In the genomic region with DNA sequence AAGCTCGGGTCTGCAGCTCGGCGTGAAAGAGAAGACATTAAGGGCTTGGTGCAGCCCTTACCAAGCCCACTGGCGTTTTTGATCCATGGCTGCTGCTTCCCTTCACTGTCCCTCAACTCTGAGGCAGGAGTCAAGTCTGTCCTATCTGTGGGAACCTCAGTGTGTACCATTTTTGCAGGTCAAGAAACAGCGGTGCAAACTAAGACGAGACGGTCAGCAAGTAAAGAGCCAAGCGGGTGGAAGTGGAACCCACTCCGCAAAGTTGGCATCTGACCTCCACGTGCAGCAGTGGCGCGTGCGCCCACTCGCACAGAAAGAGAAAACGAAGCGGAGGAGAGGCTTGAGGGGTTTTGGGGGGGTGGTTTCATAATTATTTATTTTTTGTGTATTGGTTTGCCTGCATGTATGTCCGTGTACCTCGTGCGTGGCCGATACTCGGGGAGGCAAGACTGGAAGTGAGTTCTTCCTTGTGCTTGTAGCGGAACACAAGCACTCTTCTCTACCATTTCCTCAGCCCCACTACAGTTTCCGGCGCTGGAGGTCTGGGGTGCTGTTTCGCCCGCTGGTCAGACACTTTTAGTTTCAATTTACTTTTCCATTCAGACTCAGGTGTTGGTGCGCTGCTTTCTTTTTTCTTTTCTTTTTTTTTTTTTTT, we compare ENCODE assay signal across 8 mouse cellular contexts. TPM values are rescaled to one million over a fixed set of nuclear protein-coding genes. Genes with fewer than 3 reads are reported as not detected.
DNase-seq lines count a peak whose midpoint lies in the region; ATAC-seq and TF ChIP-seq lines count a peak whose summit lies in the region.

No protein-coding gene starts in this region.

- intact Hi-C loops in gastrocnemius, postnatal 14 days (cut with DNase I; ENCODE audit: low total_unique reads): loop anchor here (10.0 kb wide), 1 partner anchor 168 kb away; no protein-coding TSS in a partner anchor

- H3K4me2 ChIP-seq in forebrain, embryonic 16.5 days (ENCODE audit: low read length): peak overlapping the region; percentile 99
- H3K4me2 ChIP-seq in kidney, postnatal 0 days (ENCODE audit: low read length): peak overlapping the region; percentile 66

- peak; percentile 54 for ATAC-seq in forebrain, embryonic 16.5 days
- peak; percentile 14; the same call in 1 of the 2 replicates for ATAC-seq in kidney, postnatal 0 days (replicated peaks; ENCODE audit: low FRiP score, low read depth)

- peak overlapping the region; percentile 67; the same call in 1 of the 2 replicates for H3K27ac ChIP-seq in forebrain, embryonic 16.5 days (ENCODE audit: low read length)
- H3K27ac ChIP-seq in kidney, postnatal 0 days: peak overlapping the region; percentile 85

- H3K9me3 ChIP-seq in forebrain, embryonic 16.5 days (ENCODE audit: control insufficient read depth, low read length): no peaks in the 10 kb centered on the region
- no peaks in the 10 kb centered on the region for H3K9me3 ChIP-seq in kidney, postnatal 0 days (replicated peaks; ENCODE audit: low read length)

- peaks cover 11% of the 10 kb centered on the region for H3K4me1 ChIP-seq in forebrain, embryonic 16.5 days (replicated peaks; ENCODE audit: control insufficient read depth, insufficient read depth, low read length)
- H3K4me1 ChIP-seq in kidney, postnatal 0 days (replicated peaks; ENCODE audit: insufficient read depth, low read length): peaks cover 6% of the 10 kb centered on the region; the same call in 1 of the 2 replicates

- no peak for TF ChIP-seq CTCF in kidney, postnatal 0 days (IDR thresholded peaks at IDR 0.05; ENCODE audit: low read depth)

- peak; percentile 53 for DNase-seq in embryo, embryonic 10 days (ENCODE audit: low spot score)
- DNase-seq in embryo, embryonic 9.5 days (ENCODE audit: extremely low spot score): no peak
- peak; percentile 39 for DNase-seq in T-cell, adult 2 months (ENCODE audit: low spot score)
- peak; percentile 49 for DNase-seq in kidney, postnatal 0 days (ENCODE audit: low spot score)
- peak; percentile 61 for DNase-seq in lung, postnatal 36 days
- peak; percentile 79 to 80 for DNase-seq in spleen, postnatal 36 days (ENCODE audit: low spot score in 2 of 2)
- no peak for DNase-seq in gastrocnemius, postnatal 14 days

- peak overlapping the region; percentile 93 for H3K4me3 ChIP-seq in forebrain, embryonic 16.5 days (replicated peaks; ENCODE audit: low read length)
- H3K4me3 ChIP-seq in kidney, postnatal 0 days (replicated peaks; ENCODE audit: low read depth, low read length): peak overlapping the region; percentile 79

- H3K9ac ChIP-seq in forebrain, embryonic 16.5 days (replicated peaks; ENCODE audit: low read depth, low read length): peak overlapping the region; percentile 65
- H3K9ac ChIP-seq in kidney, postnatal 0 days (ENCODE audit: low read depth, low read length): peak overlapping the region; percentile 29

- WGBS in forebrain, embryonic 16.5 days: under 1% methylated on average over 27 of the region's 27 CpGs
- WGBS in kidney, postnatal 0 days: under 1% methylated on average over 27 of the region's 27 CpGs

- H3K36me3 ChIP-seq in forebrain, embryonic 16.5 days (ENCODE audit: control insufficient read depth, insufficient read depth): no peaks in the 10 kb centered on the region
- H3K36me3 ChIP-seq in kidney, postnatal 0 days (ENCODE audit: insufficient read depth, low read length): 0 out of 2 replicates have a peak, but pooled peaks cover 10% of the 10 kb centered on the region

- H3K27me3 ChIP-seq in forebrain, embryonic 16.5 days (replicated peaks; ENCODE audit: control insufficient read depth, insufficient read depth, low read length): no peaks in the 10 kb centered on the region
- H3K27me3 ChIP-seq in kidney, postnatal 0 days (ENCODE audit: insufficient read depth, low read length): no peaks in the 10 kb centered on the region

RNA-seq across cellular contexts. Expression of gene Pgd, which starts 0.5 kb away (rescaled TPM):
- 94.6 and 94.7 TPM in 2 replicates for polyA plus RNA-seq in forebrain, embryonic 16.5 days (2015; fragmentation: Nextera tagmentation; extraction: Ambion mirVana)
- 95.4 and 101 TPM in 2 replicates for polyA plus RNA-seq in kidney, postnatal 0 days (2015; fragmentation: Nextera tagmentation; extraction: Ambion mirVana)
- total RNA-seq in gastrocnemius, postnatal 14 days (2021): 10 to 100 TPM; 20.7 to 22.4 TPM

RNA-seq across cellular contexts. Expression of gene Cenps, which starts 29.7 kb away (rescaled TPM):
- 22.2 and 24.9 TPM in 2 replicates for polyA plus RNA-seq in forebrain, embryonic 16.5 days (2015; fragmentation: Nextera tagmentation; extraction: Ambion mirVana)
- 25.3 and 28.3 TPM in 2 replicates for polyA plus RNA-seq in kidney, postnatal 0 days (2015; fragmentation: Nextera tagmentation; extraction: Ambion mirVana)
- total RNA-seq in gastrocnemius, postnatal 14 days (2021): 1 to 10 TPM; 5.6 to 6.5 TPM

RNA-seq across cellular contexts. Expression of gene Cort, which starts 40.5 kb away (rescaled TPM):
- 1.4 and 1.8 TPM in 2 replicates for polyA plus RNA-seq in forebrain, embryonic 16.5 days (2015; fragmentation: Nextera tagmentation; extraction: Ambion mirVana)
- 0.18 TPM in 1 of 2 replicates, not detected in the other for polyA plus RNA-seq in kidney, postnatal 0 days (2015; fragmentation: Nextera tagmentation; extraction: Ambion mirVana)
- total RNA-seq in gastrocnemius, postnatal 14 days (2021): under 1 TPM in 1 of 2 experiments, not detected in 1; 0.33 TPM

Comparison
In these comparisons a context has a peak if more than half of its experiments do, and no peak if none do; other contexts are left out.
1. DNase-seq: peak in embryo, embryonic 10 days (single experiment), T-cell, adult 2 months (single experiment), kidney, postnatal 0 days (single experiment), lung, postnatal 36 days (single experiment) and spleen, postnatal 36 days (2 of 2); none in embryo, embryonic 9.5 days (single experiment) and gastrocnemius, postnatal 14 days (single experiment).